Mouse (Mus musculus): ENCODE results near the gene Sox14. TPM values are rescaled to one million over a fixed set of nuclear protein-coding genes. Genes with fewer than 3 reads are reported as not detected.

The Sox14 gene
- polyA plus RNA-seq, 1 experiment from 2014 or later, result 0.08 TPM

DNA sequence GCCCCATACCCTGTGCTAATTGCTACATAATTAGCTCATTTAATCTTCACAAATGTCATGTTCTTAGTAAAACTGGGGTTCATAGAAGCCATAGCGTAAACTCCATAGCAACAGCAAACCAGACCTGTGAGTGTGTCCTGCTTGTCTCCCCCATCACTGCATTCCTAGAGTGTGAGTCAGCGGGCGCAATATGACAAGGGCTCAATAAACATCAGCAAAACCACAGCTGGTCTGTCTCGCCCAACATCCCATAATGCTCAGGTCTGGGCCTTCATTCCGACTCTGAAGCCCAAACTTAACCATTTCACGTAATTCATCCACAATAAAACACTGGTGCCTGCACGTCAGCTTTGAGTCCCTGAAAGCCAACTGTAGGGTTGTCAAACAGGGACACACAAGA is 37.1 kb downstream of the Sox14 start:
- Histone ChIP-seq H3K36me3 (no peaks in the 10 kb centered on the region), H3K4me3 (replicated peaks) (no peak overlapping the region), H3K4me2 (no peak overlapping the region), H3K4me1 (no peaks in the 10 kb centered on the region), H3K9ac (no peak overlapping the region), H3K9me3 (no peaks in the 10 kb centered on the region), H3K27me3 (replicated peaks) (no peaks in the 10 kb centered on the region), H3K27ac (no peak overlapping the region)
- whole genome bisulfite sequencing, result 41% methylated on average over 7 of the region's 7 CpGs
- ATAC-seq (ENCODE audit: insufficient read depth, low FRiP score, low read depth), result no peak

DNA sequence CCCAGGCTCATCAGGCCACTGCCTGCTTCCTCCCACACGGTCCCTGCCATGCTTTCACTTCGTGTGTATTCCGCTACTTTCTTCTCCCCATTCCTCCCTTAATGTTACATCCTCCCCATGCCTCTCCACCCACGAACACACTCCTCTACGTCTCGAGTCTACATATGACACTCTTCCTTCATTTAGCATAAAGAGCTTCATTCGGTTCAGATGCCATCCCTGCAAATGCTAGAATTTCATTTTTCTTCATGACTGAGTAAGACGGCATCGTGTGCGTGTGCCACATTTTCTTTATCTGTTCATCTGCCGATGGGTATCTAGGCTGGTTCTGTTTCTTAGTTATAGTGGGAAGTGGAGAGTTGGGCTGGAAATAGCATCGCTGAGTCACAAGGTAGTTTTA is 39.3 kb downstream of the Sox14 start:
- whole genome bisulfite sequencing, result 84% methylated on average over 12 of the region's 12 CpGs

DNA sequence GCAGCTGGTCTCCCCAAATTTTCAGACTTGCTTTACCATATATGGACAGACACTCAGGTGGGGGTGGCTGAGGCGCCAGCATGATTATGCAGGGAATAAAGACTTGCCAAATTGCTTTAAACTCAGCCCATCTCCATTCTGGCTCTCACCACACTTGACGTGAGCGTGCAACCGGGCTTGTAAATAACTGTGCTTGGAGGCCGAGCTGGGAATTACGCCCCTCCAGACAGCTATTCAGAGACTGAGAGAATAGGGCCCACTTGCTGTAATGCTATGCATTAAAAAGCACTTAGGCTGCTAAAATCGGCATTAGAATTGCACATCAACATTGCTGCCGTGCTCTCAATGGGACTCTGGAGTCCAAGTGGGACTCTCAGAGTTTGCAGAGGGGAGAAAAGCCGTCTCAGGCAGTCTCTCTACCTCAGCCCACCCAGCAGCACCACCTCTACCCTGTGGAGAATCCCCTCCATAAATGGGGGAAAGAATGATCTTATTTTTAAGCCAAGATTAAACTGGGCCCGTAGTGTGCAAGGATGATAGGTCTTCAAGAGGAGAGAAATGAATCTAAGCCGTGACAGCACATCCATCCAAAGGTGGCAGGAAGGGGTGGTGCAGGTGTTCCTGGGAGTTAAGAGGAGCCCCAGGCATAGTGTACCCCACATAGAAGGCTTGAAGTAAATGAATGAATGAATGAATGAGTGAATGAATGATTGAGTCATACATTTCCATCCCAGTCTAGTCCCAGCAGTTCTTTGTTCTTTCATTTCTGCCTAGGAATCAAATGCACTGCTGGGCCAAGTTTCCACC is 40.1 kb downstream of the Sox14 start:
- no peak overlapping the region for H3K9ac ChIP-seq
- H3K9me3 ChIP-seq, result no peaks in the 10 kb centered on the region
- H3K4me2 ChIP-seq, result no peak overlapping the region
- no peaks in the 10 kb centered on the region for H3K4me1 ChIP-seq
- no peak overlapping the region for H3K4me3 ChIP-seq (replicated peaks)
- no peaks in the 10 kb centered on the region for H3K36me3 ChIP-seq
- ATAC-seq (ENCODE audit: insufficient read depth, low FRiP score, low read depth), result no peak
- 70% methylated on average over 11 of the region's 11 CpGs for WGBS
- H3K27ac ChIP-seq, result no peak overlapping the region
- H3K27me3 ChIP-seq (replicated peaks), result no peaks in the 10 kb centered on the region

More for the DNA sequence above, 39.3 kb downstream of the Sox14 start:
- Histone ChIP-seq H3K27me3 (replicated peaks) (no peaks in the 10 kb centered on the region), H3K4me1 (no peaks in the 10 kb centered on the region), H3K36me3 (no peaks in the 10 kb centered on the region), H3K9ac (no peak overlapping the region), H3K4me2 (no peak overlapping the region), H3K27ac (no peak overlapping the region), H3K4me3 (replicated peaks) (no peak overlapping the region), H3K9me3 (no peaks in the 10 kb centered on the region)
- no peak for ATAC-seq (ENCODE audit: insufficient read depth, low FRiP score, low read depth)

Other genes starting within 250 kb of the Sox14 start
- 15.6 and 17.6 TPM in 2 replicates for gene Dzip1l, start 246.7 kb downstream of the Sox14 start, polyA plus RNA-seq (2015; fragmentation: Nextera tagmentation; extraction: Ambion mirVana)
- 236 and 267 TPM in 2 replicates for gene Cldn18, start 158.9 kb downstream of the Sox14 start, polyA plus RNA-seq (2015; fragmentation: Nextera tagmentation; extraction: Ambion mirVana)